8 mouse cellular contexts compared by ENCODE assay signal in genomic region chr5:138084996-138085395, GRCm38 (mm10). TPM values are rescaled to one million over a fixed set of nuclear protein-coding genes. Genes with fewer than 3 reads are reported as not detected.
A peak's percentile ranks its signal among the peaks of the same experiment; 100 is the strongest.
DNase-seq lines count a peak whose midpoint lies in the region; ATAC-seq and TF ChIP-seq lines count a peak whose summit lies in the region.

TSS of gene Zkscan1 (plus strand) at chr5:138085084.

- H3K36me3 ChIP-seq in C2C12 (ENCODE audit: control insufficient read depth, insufficient read depth) (peaks cover 6% of the 10 kb centered on the region), myocyte (ENCODE audit: control insufficient read depth, insufficient read depth) (no peaks in the 10 kb centered on the region)
- peaks cover 12% of the 10 kb centered on the region for H3K36me3 ChIP-seq in erythroblast, embryonic 14.5 days (ENCODE audit: control insufficient read depth)
- no peaks in the 10 kb centered on the region for H3K36me3 ChIP-seq in heart, embryonic 11.5 days (ENCODE audit: control insufficient read depth, insufficient read depth, low read length)
- H3K36me3 ChIP-seq in kidney, embryonic 16.5 days (ENCODE audit: insufficient read depth, low read length), result no peaks in the 10 kb centered on the region; the same call in 1 of the 2 replicates
- H3K36me3 ChIP-seq in liver, adult 2 months (ENCODE audit: control insufficient read depth, insufficient read depth, low read length), result peaks cover 7% of the 10 kb centered on the region
- H3K36me3 ChIP-seq in splenic B cell, adult 2 months (ENCODE audit: control insufficient read depth, insufficient read depth, low read length, poor library complexity, severe bottlenecking), result no peaks in the 10 kb centered on the region

- peak within 1 kb of the TSS; percentile 95 for H3K4me3 ChIP-seq in C2C12 (ENCODE audit: insufficient read depth, poor library complexity, severe bottlenecking)
- H3K4me3 ChIP-seq in erythroblast, embryonic 14.5 days (replicated peaks), result peak within 1 kb of the TSS; percentile 98
- peak within 1 kb of the TSS; percentile 79 for H3K4me3 ChIP-seq in heart, embryonic 11.5 days (ENCODE audit: low read depth, low read length)
- H3K4me3 ChIP-seq in kidney, embryonic 16.5 days (ENCODE audit: low read length), result peak within 1 kb of the TSS; percentile 86
- H3K4me3 ChIP-seq in liver, adult 2 months (ENCODE audit: insufficient read depth, low read depth, low read length), result peak within 1 kb of the TSS; percentile 91
- peak within 1 kb of the TSS; percentile 91 for H3K4me3 ChIP-seq in myocyte

- H3K79me2 ChIP-seq in C2C12 (ENCODE audit: control insufficient read depth, insufficient read depth) (peaks cover 52% of the 10 kb centered on the region), myocyte (ENCODE audit: control insufficient read depth, insufficient read depth) (peaks cover 51% of the 10 kb centered on the region)
- peaks cover 14% of the 10 kb centered on the region; the same call in 1 of the 2 replicates for H3K79me2 ChIP-seq in liver, adult 2 months (ENCODE audit: control insufficient read depth, insufficient read depth, low read length)

- peaks cover 30% of the 10 kb centered on the region for H3K4me1 ChIP-seq in erythroblast, embryonic 14.5 days (ENCODE audit: control insufficient read depth)
- no peaks in the 10 kb centered on the region for H3K4me1 ChIP-seq in heart, embryonic 11.5 days (ENCODE audit: control insufficient read depth, insufficient read depth, low read length)
- peaks cover 25% of the 10 kb centered on the region for H3K4me1 ChIP-seq in kidney, embryonic 16.5 days (ENCODE audit: insufficient read depth, low read length)
- H3K4me1 ChIP-seq in liver, adult 2 months (ENCODE audit: control insufficient read depth, insufficient read depth, low read length), result peaks cover 27% of the 10 kb centered on the region

- peaks cover 49% of the 10 kb centered on the region for H3K79me3 ChIP-seq in C2C12 (ENCODE audit: low read depth)

- peak; percentile 90 for ATAC-seq in heart, embryonic 11.5 days (replicated peaks; ENCODE audit: insufficient number of reproducible peaks, low FRiP score, low TSS enrichment)
- ATAC-seq in kidney, embryonic 16.5 days (ENCODE audit: low FRiP score, low TSS enrichment), result peak; percentile 89

- peak within 1 kb of the TSS; percentile 77 for H3K27ac ChIP-seq in heart, embryonic 11.5 days (ENCODE audit: low read depth, low read length)
- peak within 1 kb of the TSS; percentile 90 for H3K27ac ChIP-seq in kidney, embryonic 16.5 days (ENCODE audit: low read length)
- peak within 1 kb of the TSS; percentile 94 for H3K27ac ChIP-seq in liver, adult 2 months (replicated peaks; ENCODE audit: insufficient read depth, low read depth, low read length)

- H3K9me3 ChIP-seq in erythroblast, embryonic 14.5 days (ENCODE audit: control insufficient read depth, low read length), result no peaks in the 10 kb centered on the region
- no peaks in the 10 kb centered on the region for H3K9me3 ChIP-seq in heart, embryonic 11.5 days (replicated peaks; ENCODE audit: control insufficient read depth, low read length)
- H3K9me3 ChIP-seq in kidney, embryonic 16.5 days (ENCODE audit: low read length), result no peaks in the 10 kb centered on the region

- peak within 1 kb of the TSS; percentile 94 for H3K9ac ChIP-seq in heart, embryonic 11.5 days (ENCODE audit: low read depth, low read length)
- H3K9ac ChIP-seq in kidney, embryonic 16.5 days (replicated peaks; ENCODE audit: low read length), result peak within 1 kb of the TSS; percentile 98
- H3K9ac ChIP-seq in liver, adult 2 months (ENCODE audit: low read depth, low read length), result peak within 1 kb of the TSS; percentile 96

- H3K4me2 ChIP-seq in heart, embryonic 11.5 days, result peak within 1 kb of the TSS; percentile 83
- H3K4me2 ChIP-seq in kidney, embryonic 16.5 days (replicated peaks; ENCODE audit: low read depth, low read length), result peak within 1 kb of the TSS; percentile 73
- peak within 1 kb of the TSS; percentile 81 for H3K4me2 ChIP-seq in myocyte (ENCODE audit: low read depth)

- 0% methylated on average over 27 of the region's 27 CpGs for WGBS in heart, embryonic 11.5 days (ENCODE audit: insufficient replicate concordance)
- WGBS in kidney, embryonic 16.5 days, result 0% methylated on average over 27 of the region's 27 CpGs
- under 1% methylated on average over 27 of the region's 27 CpGs for WGBS in liver, adult 2 months

- peak; percentile 98 for DNase-seq in brain, embryonic 14.5 days (ENCODE audit: low read depth)
- DNase-seq in liver, adult 2 months (ENCODE audit: extremely low read depth, low read depth, low spot score), result peak; percentile 89
- peak; percentile 92 for DNase-seq in splenic B cell, adult 2 months (ENCODE audit: low read depth, low spot score)

- H3ac ChIP-seq in C2C12 (ENCODE audit: control insufficient read depth, insufficient read length, low read depth), result peak within 1 kb of the TSS; percentile 84
- H3ac ChIP-seq in myocyte (ENCODE audit: control insufficient read depth, insufficient read length), result peak within 1 kb of the TSS; percentile 60

- peaks cover 11% of the 10 kb centered on the region for H3K27me3 ChIP-seq in C2C12 (ENCODE audit: control insufficient read depth, insufficient read depth, insufficient read length)
- no peaks in the 10 kb centered on the region for H3K27me3 ChIP-seq in erythroblast, embryonic 14.5 days (ENCODE audit: control insufficient read depth)
- no peaks in the 10 kb centered on the region for H3K27me3 ChIP-seq in heart, embryonic 11.5 days (ENCODE audit: control insufficient read depth, insufficient read depth, low read length)
- no peaks in the 10 kb centered on the region for H3K27me3 ChIP-seq in kidney, embryonic 16.5 days (ENCODE audit: insufficient read depth, low read length)
- H3K27me3 ChIP-seq in liver, adult 2 months (ENCODE audit: control insufficient read depth, insufficient read depth, low read length), result no peaks in the 10 kb centered on the region
- H3K27me3 ChIP-seq in myocyte (ENCODE audit: control insufficient read depth, insufficient read depth, insufficient read length), result peaks cover 10% of the 10 kb centered on the region
- no peaks in the 10 kb centered on the region for H3K27me3 ChIP-seq in splenic B cell, adult 2 months (ENCODE audit: control insufficient read depth, insufficient read depth, low read length, poor library complexity, severe bottlenecking)

- TF ChIP-seq POLR2A in brain, embryonic 14.5 days (IDR thresholded peaks at IDR 0.05; ENCODE audit: borderline replicate concordance, extremely low read depth, insufficient read depth, insufficient read length, poor library complexity, severe bottlenecking), result peak; percentile 72; the same call in 1 of the 2 replicates
- peak; percentile 89; the same call in 1 of the 2 replicates for TF ChIP-seq POLR2A in liver, adult 2 months (IDR thresholded peaks at IDR 0.05; ENCODE audit: extremely low read depth, insufficient read depth, low read length)
- TF ChIP-seq POLR2A in myocyte (IDR thresholded peaks at IDR 0.05; ENCODE audit: insufficient read length, low read depth), result peak; percentile 92

- TF ChIP-seq CTCF in C2C12 (IDR thresholded peaks at IDR 0.05; ENCODE audit: control insufficient read depth, insufficient read depth, insufficient read length), result no peak
- TF ChIP-seq CTCF in brain, embryonic 14.5 days (IDR thresholded peaks at IDR 0.05; ENCODE audit: borderline replicate concordance, extremely low read depth, insufficient read depth, insufficient read length), result no peak
- TF ChIP-seq CTCF in liver, adult 2 months (IDR thresholded peaks at IDR 0.05; ENCODE audit: low read depth, low read length), result no peak

TF ChIP-seq in C2C12, 6 proteins besides CTCF, POLR2A, EP300 and RAD21:
- TF ChIP-seq CEBPB (IDR thresholded peaks at IDR 0.05; ENCODE audit: low read depth) (no peak), MAX (IDR thresholded peaks at IDR 0.05) (no peak), FOSL1 (IDR thresholded peaks at IDR 0.05; ENCODE audit: insufficient read depth, low read length, poor library complexity, severe bottlenecking) (no peak), MYOG (IDR thresholded peaks at IDR 0.05; ENCODE audit: control insufficient read depth, extremely low read depth, insufficient read length) (no peak), MYOD1 (IDR thresholded peaks at IDR 0.05; ENCODE audit: control insufficient read depth, insufficient read length, low read depth) (no peak), USF1 (IDR thresholded peaks at IDR 0.05; ENCODE audit: low read depth) (no peak)

TF ChIP-seq in myocyte, 11 proteins besides CTCF, POLR2A, EP300 and RAD21:
- TF ChIP-seq REST (IDR thresholded peaks at IDR 0.05; ENCODE audit: insufficient read depth, insufficient read length) (no peak), POLR2AphosphoS2 (IDR thresholded peaks at IDR 0.05; ENCODE audit: insufficient read length, low read depth) (peak; percentile 93), MYOD1 (IDR thresholded peaks at IDR 0.05; ENCODE audit: control insufficient read depth in 1 of 3, insufficient read length in 2 of 3, low read depth in 2 of 3) (peak in 1 of 3 experiments; percentile 2), CEBPB (IDR thresholded peaks at IDR 0.05; ENCODE audit: insufficient read depth, poor library complexity, severe bottlenecking) (no peak), MYOG (IDR thresholded peaks at IDR 0.05; ENCODE audit: control insufficient read depth in 1 of 3, insufficient read depth in 1 of 3, insufficient read length in 2 of 3, low read depth in 2 of 3) (peak in 1 of 3 experiments; percentile 16), E2F4 (IDR thresholded peaks at IDR 0.05; ENCODE audit: insufficient read depth) (no peak)

RNA-seq across cellular contexts. Expression of gene Zkscan1, which starts in this region (rescaled TPM):
- polyA plus RNA-seq in C2C12 (2012; fragmentation: generic; extraction: Trizol) (3.7 TPM), myocyte (2012; fragmentation: generic; extraction: Trizol) (5.1 TPM)
- polyA plus RNA-seq in brain, embryonic 14.5 days (2012; rRNA removed), result 15.8 and 24.1 TPM in 2 replicates
- polyA plus RNA-seq in erythroblast, embryonic 14.5 days (2012), result 0.01 and 0.02 TPM in 2 replicates
- 13.0 and 18.1 TPM in 2 replicates for polyA plus RNA-seq in heart, embryonic 11.5 days (2014; fragmentation: Nextera tagmentation; extraction: Ambion mirVana)
- 22.7 and 25.7 TPM in 2 replicates for polyA plus RNA-seq in kidney, embryonic 16.5 days (2015; fragmentation: Nextera tagmentation; extraction: Ambion mirVana)
- 22.2 and 24.3 TPM in 2 replicates for total RNA-seq in liver, adult 2 months (2014; rRNA removed)
- polyA plus RNA-seq in liver, adult 2 months (2012; rRNA removed), result 3.1 and 3.9 TPM in 2 replicates

Comparison
In these comparisons a context has a peak if more than half of its experiments do, and no peak if none do; other contexts are left out.
1. Peak in every context shown above with its lines: DNase-seq, ATAC-seq, H3K4me3 ChIP-seq and H3K27ac ChIP-seq.